Mouse (Mus musculus) lung, embryonic 15.5 days (tissue): ENCODE results near the gene Pramef12. TPM values are rescaled to one million over a fixed set of nuclear protein-coding genes. Genes with fewer than 3 reads are reported as not detected.
"Not testable (repeated sequence)": the region's sequence is repeated elsewhere in the genome, so short reads cannot be mapped to it uniquely, and the experiment has no call there.

ENCODE experiments used
- ATAC-seq: fragments of 200-750 bp; cut with Nextera tagmentation; 2 replicates; pipeline ENCODE4 v1.8.0; 2017; ENCODE audit warnings: moderate number of reproducible peaks, borderline replicate concordance; ENCODE audit not compliant: low FRiP score, low TSS enrichment; ENCODE audit errors: extremely low read depth
- H3K27ac ChIP-seq: fragments of 300-500 bp; sonication (generic); 2 replicates; pipeline ENCODE4 v1.5.1; 2015; ENCODE audit warnings: moderate library complexity, mild to moderate bottlenecking, inconsistent platforms
- H3K27me3 ChIP-seq: fragments of 300-500 bp; sonication (generic); 2 replicates; pipeline ENCODE4 v1.6.1; 2015; ENCODE audit warnings: inconsistent platforms
- H3K36me3 ChIP-seq: fragments of 300-500 bp; sonication (generic); 2 replicates; pipeline ENCODE4 v1.6.1; 2015; ENCODE audit warnings: inconsistent platforms
- H3K4me1 ChIP-seq: fragments of 300-500 bp; sonication (generic); 2 replicates; pipeline ENCODE4 v1.6.1; 2015; ENCODE audit warnings: inconsistent platforms
- H3K4me2 ChIP-seq: fragments of 300-500 bp; sonication (generic); 2 replicates; pipeline ENCODE4 v1.6.1; 2015; ENCODE audit warnings: inconsistent platforms, mild to moderate bottlenecking, moderate library complexity
- H3K4me3 ChIP-seq: fragments of 300-500 bp; sonication (generic); 2 replicates; pipeline ENCODE4 v1.5.1; 2015; ENCODE audit warnings: mild to moderate bottlenecking, inconsistent platforms
- H3K9ac ChIP-seq: fragments of 300-500 bp; sonication (generic); 2 replicates; pipeline ENCODE4 v1.6.1; 2015; ENCODE audit warnings: inconsistent platforms
- H3K9me3 ChIP-seq: fragments of 300-500 bp; sonication (generic); 2 replicates; pipeline ENCODE4 v1.6.1; 2016; ENCODE audit warnings: inconsistent platforms
- WGBS: fragments of 180-500 bp; shearing (Covaris S2); methylation state at CpG from one replicate; pipeline ENCODE4 v1.1.7; 2015; 5-methylcytosine and 5-hydroxymethylcytosine counted together
- polyA plus RNA-seq: library from polyadenylated mRNA; unstranded; fragments of >200 nt; fragmentation: Nextera tagmentation; extraction: Ambion mirVana; gene quantifications from 2 replicates; pipeline ENCODE4 v1.2.1, GENCODE M21; 2015

Gene Pramef12
- polyA plus RNA-seq, 1 experiment from 2014 or later: 0.15 TPM

DNA sequence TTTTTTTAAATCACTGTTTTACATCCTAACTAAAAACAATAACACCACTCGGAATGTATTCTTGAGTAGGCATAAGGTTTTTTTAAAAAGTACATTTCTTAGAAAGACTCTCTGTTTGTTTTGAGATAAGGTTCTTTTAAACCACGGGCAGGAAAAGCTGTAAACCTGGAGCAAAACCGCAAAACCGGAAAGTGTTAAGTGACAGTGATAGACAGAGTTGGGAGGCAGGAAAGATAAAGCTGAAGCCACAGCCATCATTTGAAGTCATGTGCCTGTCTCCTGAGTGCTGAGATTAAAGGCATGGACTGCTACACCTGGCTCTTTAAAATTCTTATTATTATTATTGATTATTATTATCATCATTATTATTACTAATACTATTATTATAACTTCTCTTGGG is 5.6 kb downstream of the Pramef12 start:
- no peak overlapping the region for H3K27ac ChIP-seq
- no peaks in the 10 kb centered on the region for H3K27me3 ChIP-seq
- H3K4me3 ChIP-seq: no peak overlapping the region
- no peak for ATAC-seq
- H3K4me1 ChIP-seq: peaks cover 4% of the 10 kb centered on the region; the same call in 1 of the 2 replicates
- H3K9me3 ChIP-seq: no peaks in the 10 kb centered on the region
- H3K4me2 ChIP-seq: no peak overlapping the region
- no peaks in the 10 kb centered on the region for H3K36me3 ChIP-seq
- no peak overlapping the region for H3K9ac ChIP-seq
- 12% methylated on average over 4 of the region's 4 CpGs for WGBS

DNA sequence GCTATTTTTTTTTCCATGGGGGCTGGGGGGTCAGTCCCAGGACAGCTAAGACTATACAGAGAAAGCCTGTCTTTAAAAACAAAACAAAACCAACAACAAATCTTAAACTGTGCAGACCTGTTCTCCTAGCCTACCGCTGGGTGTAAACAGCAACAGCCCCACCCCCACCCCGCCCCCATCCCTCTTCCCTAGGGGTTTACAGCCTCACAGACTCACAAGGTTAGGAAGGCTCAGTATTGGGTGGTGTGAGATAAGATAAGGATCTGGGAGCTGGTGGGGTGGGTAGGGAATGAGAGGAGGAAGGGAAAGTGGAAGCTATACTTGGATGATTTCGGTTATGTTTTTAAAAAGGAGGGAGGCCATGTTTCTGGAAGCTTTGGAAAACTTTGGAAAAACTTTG is 11.9 kb downstream of the Pramef12 start:
- no peaks in the 10 kb centered on the region for H3K27me3 ChIP-seq
- WGBS: 29% methylated on average over 3 of the region's 3 CpGs
- H3K9me3 ChIP-seq: no peaks in the 10 kb centered on the region

GRCm38 (mm10) chr4:144377911-144378310 is 30.4 kb downstream of the Pramef12 start, which contains the start of gene Pramef20:
TSS of gene Pramef20 (minus strand) at chr4:144377933.
- Histone ChIP-seq H3K4me1 (no peaks in the 10 kb centered on the region), H3K27me3 (no peaks in the 10 kb centered on the region), H3K9ac (no peak within 1 kb of the TSS), H3K4me3 (no peak within 1 kb of the TSS), H3K27ac (no peak within 1 kb of the TSS), H3K36me3 (no peaks in the 10 kb centered on the region), H3K4me2 (no peak within 1 kb of the TSS), H3K9me3 (no peaks in the 10 kb centered on the region)
- no peak for ATAC-seq
- 31% methylated on average over 2 of the region's 2 CpGs for WGBS

More for the DNA sequence above, 11.9 kb downstream of the Pramef12 start:
- Histone ChIP-seq H3K4me3 (no peak overlapping the region), H3K27ac (no peak overlapping the region), H3K4me1 (no peaks in the 10 kb centered on the region), H3K4me2 (no peak overlapping the region), H3K9ac (no peak overlapping the region), H3K36me3 (no peaks in the 10 kb centered on the region)
- ATAC-seq: no peak

GRCm38 (mm10) chr4:144357642-144358041 is 50.6 kb downstream of the Pramef12 start, which contains the start of gene Gm13119:
TSS of gene Gm13119 (plus strand) at chr4:144357942.
- not testable (repeated sequence) for H3K4me1 ChIP-seq, ATAC-seq, H3K4me2 ChIP-seq, H3K9ac ChIP-seq, H3K27ac ChIP-seq, H3K36me3 ChIP-seq, H3K4me3 ChIP-seq, H3K9me3 ChIP-seq, H3K27me3 ChIP-seq
- 78% methylated on average over 3 of the region's 3 CpGs for WGBS

Other genes starting within 250 kb of the Pramef12 start
- gene Oog3, start 245.8 kb downstream of the Pramef12 start, polyA plus RNA-seq: not detected in 2 replicates
- gene Oog2, start 217.7 kb downstream of the Pramef12 start, polyA plus RNA-seq: not detected in 2 replicates
- not detected in 2 replicates for gene C87977, start 195.1 kb downstream of the Pramef12 start, polyA plus RNA-seq
- not detected in 2 replicates for gene Pramel5, start 128.0 kb downstream of the Pramef12 start, polyA plus RNA-seq
- not detected in 2 replicates for gene Gm13128, start 78.2 kb downstream of the Pramef12 start, polyA plus RNA-seq
- not detected in 2 replicates for gene Gm13119, start 50.5 kb downstream of the Pramef12 start, polyA plus RNA-seq
- not detected in 2 replicates for gene Pramef20, start 30.5 kb downstream of the Pramef12 start, polyA plus RNA-seq
- gene 1700012P22Rik, start 30.3 kb upstream of the Pramef12 start, polyA plus RNA-seq: not detected in 2 replicates
- gene Gm9944, start 44.9 kb upstream of the Pramef12 start, polyA plus RNA-seq: not detected in 2 replicates
- not detected in 2 replicates for gene Aadacl3, start 55.3 kb upstream of the Pramef12 start, polyA plus RNA-seq
- gene 9430007A20Rik, start 111.4 kb upstream of the Pramef12 start, polyA plus RNA-seq: not detected in 2 replicates
- not detected in 2 replicates for gene Gm13124, start 156.7 kb upstream of the Pramef12 start, polyA plus RNA-seq
- gene Aadacl4, start 205.2 kb upstream of the Pramef12 start, polyA plus RNA-seq: not detected in 2 replicates